Mouse (Mus musculus): ENCODE measurements around the gene AC140267.1.

AC140267.1 gene

GRCm38 (mm10) chr15:80228071-80228800, 7.4 kb upstream of the AC140267.1 start:
- DNase-seq (ENCODE audit: low spot score in 2 of 2), result peak in 1 of 2 experiments; percentile 64

- no peak for DNase-seq (ENCODE audit: low spot score in 2 of 2)
These were observed 3.3 kb upstream of the AC140267.1 start for GRCm38 (mm10) chr15:80232331-80232730.

- DNase-seq (ENCODE audit: low spot score in 2 of 2), result no peak
These were observed 2.6 kb upstream of the AC140267.1 start for GRCm38 (mm10) chr15:80233053-80233452.

- peak; percentile 87 to 96 for DNase-seq (ENCODE audit: low spot score in 2 of 2)
These were observed 1.7 kb upstream of the AC140267.1 start, which contains the start of gene Mief1 for GRCm38 (mm10) chr15:80233733-80234509. Mief1 (plus strand) TSS chr15:80234018.

GRCm38 (mm10) chr15:80248135-80248534, 12.5 kb downstream of the AC140267.1 start:
- no peak for DNase-seq (ENCODE audit: low spot score in 2 of 2)

GRCm38 (mm10) chr15:80248596-80248995, 13.0 kb downstream of the AC140267.1 start:
- no peak for DNase-seq (ENCODE audit: low spot score in 2 of 2)

- no peak for DNase-seq (ENCODE audit: low spot score in 2 of 2)
These were observed 14.0 kb downstream of the AC140267.1 start for GRCm38 (mm10) chr15:80249672-80250071.

GRCm38 (mm10) chr15:80250586-80250985, 15.0 kb downstream of the AC140267.1 start:
- DNase-seq (ENCODE audit: low spot score in 2 of 2), result no peak

GRCm38 (mm10) chr15:80253530-80253929, 17.9 kb downstream of the AC140267.1 start:
- no peak for DNase-seq (ENCODE audit: low spot score in 2 of 2)

- no peak for DNase-seq (ENCODE audit: low spot score in 2 of 2)
These were observed 18.6 kb downstream of the AC140267.1 start for GRCm38 (mm10) chr15:80254207-80254606.

GRCm38 (mm10) chr15:80254847-80255645, 19.4 kb downstream of the AC140267.1 start, which contains the start of gene Atf4:
Atf4 (plus strand) TSS chr15:80255184.
- peak; percentile 91 to 96 for DNase-seq (ENCODE audit: low spot score in 2 of 2)

GRCm38 (mm10) chr15:80255646-80256121, 20.0 kb downstream of the AC140267.1 start:
- peak; percentile 63 to 82 for DNase-seq (ENCODE audit: low spot score in 2 of 2)

- peak in 1 of 2 experiments; percentile 25 for DNase-seq (ENCODE audit: low spot score in 2 of 2)
These were observed 20.6 kb downstream of the AC140267.1 start for GRCm38 (mm10) chr15:80256242-80256641.

GRCm38 (mm10) chr15:80256656-80257601, 21.3 kb downstream of the AC140267.1 start:
- no peak for DNase-seq (ENCODE audit: low spot score in 2 of 2)

GRCm38 (mm10) chr15:80257602-80258239, 22.1 kb downstream of the AC140267.1 start:
- peak in 1 of 2 experiments; percentile 22 for DNase-seq (ENCODE audit: low spot score in 2 of 2)

- no peak for DNase-seq (ENCODE audit: low spot score in 2 of 2)
These were observed 22.9 kb downstream of the AC140267.1 start for GRCm38 (mm10) chr15:80258240-80259170.

- DNase-seq (ENCODE audit: low spot score in 2 of 2), result no peak
These were observed 23.9 kb downstream of the AC140267.1 start for GRCm38 (mm10) chr15:80259406-80260045.

GRCm38 (mm10) chr15:80260677-80261076, 25.0 kb downstream of the AC140267.1 start:
- DNase-seq (ENCODE audit: low spot score in 2 of 2), result peak; percentile 77 to 90
